Mouse (Mus musculus) small intestine, adult 2 months (tissue): Measurements from ENCODE around the gene Sh2d6.

Experiments
- CTCF ChIP-seq: fragments of 200-500 bp; IDR thresholded peaks from 2 replicates; pipeline ENCODE4 v1.5.1; 2012; ENCODE audit warnings: low read depth, mild to moderate bottlenecking, control low read depth, inconsistent platforms, low read length, moderate library complexity, mixed read lengths; ENCODE audit not compliant: insufficient replicate concordance, insufficient read length; ENCODE audit errors: extremely low read depth
- POLR2A ChIP-seq: fragments of 200-500 bp; IDR thresholded peaks from 2 replicates; pipeline ENCODE4 v1.6.1; 2012; ENCODE audit warnings: low read depth, mild to moderate bottlenecking, control low read depth, inconsistent platforms, low read length, moderate library complexity

- TF ChIP-seq POLR2A (no peak), CTCF (no peak)
Observed at GRCm38 (mm10) chr6:72476836-72477235, 44.7 kb downstream of the Sh2d6 start.
